Mouse (Mus musculus): ENCODE data around the gene Tceanc2. TPM values are rescaled to one million over a fixed set of nuclear protein-coding genes. Genes with fewer than 3 reads are reported as not detected.

The Tceanc2 gene
- polyA plus RNA-seq, 1 experiment from 2014 or later: 28.3 TPM

DNA sequence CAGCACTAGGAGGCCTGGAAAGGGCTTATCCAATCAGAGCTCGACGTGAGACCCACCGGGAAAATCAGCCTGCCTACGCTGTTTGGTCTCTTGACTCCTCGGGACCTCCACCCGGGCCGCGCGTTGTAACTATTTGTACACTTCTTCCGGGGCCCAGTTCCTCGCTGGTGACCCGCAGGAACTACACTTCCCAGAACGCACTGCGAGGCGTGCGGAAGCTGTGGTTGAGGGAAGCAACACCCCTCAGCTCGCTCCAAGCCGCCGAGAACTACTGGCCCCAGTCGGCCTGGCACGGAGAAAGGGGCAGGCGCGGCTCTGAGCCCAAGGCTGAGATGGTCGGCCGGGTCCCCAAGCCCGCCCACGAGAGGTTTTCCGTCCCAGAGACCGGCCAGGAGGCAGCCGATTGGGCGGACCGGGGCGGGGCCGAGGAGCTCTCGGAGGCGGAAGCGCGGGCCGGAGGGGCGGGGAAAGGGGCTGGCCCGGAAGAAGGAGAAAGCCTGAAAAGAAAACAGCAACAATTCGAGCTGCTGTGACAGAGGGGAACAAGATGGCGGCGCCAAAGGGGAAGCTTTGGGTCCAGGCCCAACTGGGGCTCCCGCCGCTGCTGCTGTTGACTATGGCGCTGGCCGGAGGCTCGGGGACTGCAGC, 610 bp downstream of the Tceanc2 start, which contains the start of gene Tmem59:
Gene Tmem59 (plus strand): TSS at position 218 of the 648 bp plus-strand sequence.
- H3K9ac ChIP-seq: peak within 1 kb of the TSS; percentile 89
- H3K27me3 ChIP-seq (replicated peaks): no peaks in the 10 kb centered on the region
- H3K4me2 ChIP-seq: peak within 1 kb of the TSS; percentile 88
- peak within 1 kb of the TSS; percentile 98 for H3K27ac ChIP-seq (ENCODE audit: poor library complexity, severe bottlenecking)
- H3K4me1 ChIP-seq (replicated peaks): peaks cover 28% of the 10 kb centered on the region
- WGBS: under 1% methylated on average over 44 of the region's 49 CpGs
- H3K9me3 ChIP-seq (replicated peaks): no peaks in the 10 kb centered on the region
- ATAC-seq (ENCODE audit: insufficient number of reproducible peaks, low FRiP score): peak; percentile 94
- peak within 1 kb of the TSS; percentile 95 for H3K4me3 ChIP-seq
- peaks cover 21% of the 10 kb centered on the region for H3K36me3 ChIP-seq

DNA sequence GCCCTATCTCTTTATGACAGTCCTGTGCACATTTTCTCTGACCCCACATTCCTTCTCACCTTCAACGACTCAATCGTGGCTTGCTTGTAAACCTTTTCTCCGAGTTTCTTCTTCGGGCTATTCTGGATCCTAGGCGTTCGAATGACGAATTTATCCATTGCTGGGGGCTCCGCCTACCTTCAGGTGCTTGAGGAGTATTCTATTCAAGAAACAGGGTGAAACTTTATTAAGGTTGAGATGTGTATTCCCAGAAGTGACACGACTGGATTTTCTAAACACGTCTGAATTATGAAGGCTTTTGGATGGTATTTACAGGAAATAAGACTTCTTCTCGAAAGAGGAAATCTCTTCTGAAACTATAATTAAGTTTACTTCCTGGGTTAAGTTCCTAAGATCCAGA, 1.4 kb downstream of the Tceanc2 start:
- Histone ChIP-seq H3K9ac (peak overlapping the region; percentile 89), H3K4me2 (peak overlapping the region; percentile 88), H3K4me3 (peak overlapping the region; percentile 95), H3K27me3 (replicated peaks) (no peaks in the 10 kb centered on the region), H3K27ac (ENCODE audit: poor library complexity, severe bottlenecking) (peak overlapping the region; percentile 98), H3K36me3 (peaks cover 27% of the 10 kb centered on the region), H3K9me3 (replicated peaks) (no peaks in the 10 kb centered on the region), H3K4me1 (replicated peaks) (peaks cover 23% of the 10 kb centered on the region)
- 39% methylated on average over 11 of the region's 11 CpGs for WGBS
- ATAC-seq (ENCODE audit: insufficient number of reproducible peaks, low FRiP score): no peak

DNA sequence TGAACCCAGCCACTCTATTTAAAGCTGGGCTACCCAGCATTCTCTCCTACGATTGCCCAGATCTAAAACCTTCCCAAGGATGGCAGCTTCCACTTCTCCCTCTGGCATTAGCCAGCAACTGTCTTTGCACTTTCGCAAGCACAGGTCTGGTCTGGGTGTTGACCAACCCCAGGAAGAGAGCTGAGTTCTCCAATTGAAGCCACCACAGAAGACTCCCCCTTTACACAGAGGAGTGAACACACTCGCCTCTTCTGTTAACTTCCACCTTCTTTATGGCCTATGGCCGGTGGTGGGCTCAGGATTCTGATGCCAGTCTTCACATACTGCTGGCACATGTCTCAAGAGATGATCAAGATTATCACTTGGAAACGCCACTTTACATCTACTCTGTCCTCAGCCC, 11.1 kb downstream of the Tceanc2 start:
- ATAC-seq (ENCODE audit: insufficient number of reproducible peaks, low FRiP score): no peak
- Histone ChIP-seq H3K36me3 (peaks cover 50% of the 10 kb centered on the region), H3K4me2 (no peak overlapping the region), H3K4me1 (replicated peaks) (no peaks in the 10 kb centered on the region), H3K27ac (ENCODE audit: poor library complexity, severe bottlenecking) (no peak overlapping the region), H3K4me3 (no peak overlapping the region), H3K9ac (no peak overlapping the region), H3K9me3 (replicated peaks) (no peaks in the 10 kb centered on the region), H3K27me3 (replicated peaks) (no peaks in the 10 kb centered on the region)
- 74% methylated on average over 5 of the region's 5 CpGs for WGBS

DNA sequence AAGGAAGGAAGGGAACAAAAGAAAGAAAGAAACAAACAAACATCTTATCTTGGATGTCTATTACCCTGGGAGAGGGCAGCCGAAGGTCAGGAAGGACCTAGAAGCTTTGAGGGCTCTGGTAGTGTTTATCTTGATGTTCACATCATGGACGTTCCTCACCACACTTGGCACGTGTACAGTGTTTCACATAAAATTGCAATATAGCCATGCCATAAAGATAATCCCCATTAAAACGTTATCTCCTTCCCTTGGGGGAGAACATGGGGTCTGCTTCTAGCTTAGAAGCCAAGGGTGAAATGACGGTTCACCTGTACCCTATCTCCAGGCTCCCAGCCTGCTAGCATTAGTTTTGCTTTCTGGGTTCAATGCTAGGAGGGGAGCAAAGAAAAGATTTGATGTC, 12.2 kb downstream of the Tceanc2 start:
- ATAC-seq (ENCODE audit: insufficient number of reproducible peaks, low FRiP score): no peak
- 69% methylated on average over 5 of the region's 5 CpGs for WGBS
- Histone ChIP-seq H3K36me3 (peaks cover 42% of the 10 kb centered on the region), H3K27me3 (replicated peaks) (no peaks in the 10 kb centered on the region), H3K9ac (no peak overlapping the region), H3K4me1 (replicated peaks) (no peaks in the 10 kb centered on the region; the same call in 1 of the 2 replicates), H3K4me2 (no peak overlapping the region), H3K27ac (ENCODE audit: poor library complexity, severe bottlenecking) (no peak overlapping the region), H3K9me3 (replicated peaks) (no peaks in the 10 kb centered on the region), H3K4me3 (no peak overlapping the region)

GRCm38 (mm10) chr4:107163756-107164587, 14.9 kb downstream of the Tceanc2 start:
- no peak overlapping the region for H3K27ac ChIP-seq (ENCODE audit: poor library complexity, severe bottlenecking)
- WGBS: 43% methylated on average over 9 of the region's 9 CpGs
- H3K36me3 ChIP-seq: peaks cover 37% of the 10 kb centered on the region
- H3K4me1 ChIP-seq (replicated peaks): no peaks in the 10 kb centered on the region; the same call in 1 of the 2 replicates
- no peaks in the 10 kb centered on the region for H3K9me3 ChIP-seq (replicated peaks)
- no peak overlapping the region for H3K4me2 ChIP-seq
- no peaks in the 10 kb centered on the region for H3K27me3 ChIP-seq (replicated peaks)
- ATAC-seq (ENCODE audit: insufficient number of reproducible peaks, low FRiP score): no peak
- H3K9ac ChIP-seq: no peak overlapping the region
- no peak overlapping the region for H3K4me3 ChIP-seq

GRCm38 (mm10) chr4:107163341-107163740, 15.6 kb downstream of the Tceanc2 start:
- WGBS: 81% methylated on average over 10 of the region's 10 CpGs

GRCm38 (mm10) chr4:107160181-107160580, 18.7 kb downstream of the Tceanc2 start:
- H3K4me3 ChIP-seq: no peak overlapping the region
- H3K36me3 ChIP-seq: peaks cover 41% of the 10 kb centered on the region
- no peaks in the 10 kb centered on the region for H3K27me3 ChIP-seq (replicated peaks)
- H3K4me1 ChIP-seq (replicated peaks): peaks cover 9% of the 10 kb centered on the region
- no peak for ATAC-seq (ENCODE audit: insufficient number of reproducible peaks, low FRiP score)
- no peaks in the 10 kb centered on the region for H3K9me3 ChIP-seq (replicated peaks)
- no peak overlapping the region for H3K4me2 ChIP-seq
- WGBS: 87% methylated on average over 8 of the region's 8 CpGs
- H3K27ac ChIP-seq (ENCODE audit: poor library complexity, severe bottlenecking): no peak overlapping the region
- H3K9ac ChIP-seq: no peak overlapping the region

More at GRCm38 (mm10) chr4:107163341-107163740, 15.6 kb downstream of the Tceanc2 start:
- no peaks in the 10 kb centered on the region for H3K27me3 ChIP-seq (replicated peaks)
- H3K9me3 ChIP-seq (replicated peaks): no peaks in the 10 kb centered on the region
- no peak for ATAC-seq (ENCODE audit: insufficient number of reproducible peaks, low FRiP score)
- H3K4me2 ChIP-seq: no peak overlapping the region
- no peaks in the 10 kb centered on the region; the same call in 1 of the 2 replicates for H3K4me1 ChIP-seq (replicated peaks)
- H3K36me3 ChIP-seq: peaks cover 42% of the 10 kb centered on the region
- H3K4me3 ChIP-seq: no peak overlapping the region
- H3K27ac ChIP-seq (ENCODE audit: poor library complexity, severe bottlenecking): no peak overlapping the region
- H3K9ac ChIP-seq: no peak overlapping the region

DNA sequence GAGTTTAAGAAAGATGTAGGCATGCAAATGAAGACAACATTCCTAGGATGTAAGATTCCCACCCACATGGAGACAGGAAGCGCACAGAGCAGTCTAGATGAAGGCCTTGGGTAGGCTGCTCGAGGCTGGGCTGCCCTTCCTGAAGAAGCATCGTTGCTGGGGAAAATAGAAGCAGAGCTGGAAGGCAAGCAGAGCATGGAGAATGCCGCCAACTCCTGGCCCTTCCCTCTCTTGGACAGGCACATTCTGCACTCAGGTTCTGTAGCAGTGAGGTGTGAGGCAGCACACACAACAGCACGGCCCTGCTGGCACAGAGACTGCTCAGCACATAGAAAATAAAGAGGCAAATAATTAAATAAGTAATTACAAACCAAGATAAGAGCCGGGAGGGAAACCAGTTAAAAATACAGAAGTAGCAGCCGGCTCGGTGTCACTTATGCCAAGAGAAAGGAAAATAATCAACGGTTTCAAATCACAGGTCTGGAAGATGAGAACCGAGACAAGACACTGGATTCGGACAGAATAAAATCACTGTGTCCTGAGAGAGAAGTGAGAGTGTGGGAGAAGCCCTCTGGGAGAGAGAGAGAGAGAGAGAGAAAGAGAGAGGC, 19.6 kb downstream of the Tceanc2 start:
- WGBS: 86% methylated on average over 11 of the region's 11 CpGs
- no peak for ATAC-seq (ENCODE audit: insufficient number of reproducible peaks, low FRiP score)
- H3K27me3 ChIP-seq (replicated peaks): no peaks in the 10 kb centered on the region
- H3K4me2 ChIP-seq: no peak overlapping the region
- H3K4me1 ChIP-seq (replicated peaks): peaks cover 9% of the 10 kb centered on the region
- H3K27ac ChIP-seq (ENCODE audit: poor library complexity, severe bottlenecking): no peak overlapping the region
- H3K9ac ChIP-seq: no peak overlapping the region
- peaks cover 42% of the 10 kb centered on the region for H3K36me3 ChIP-seq
- H3K4me3 ChIP-seq: no peak overlapping the region
- no peaks in the 10 kb centered on the region for H3K9me3 ChIP-seq (replicated peaks)

DNA sequence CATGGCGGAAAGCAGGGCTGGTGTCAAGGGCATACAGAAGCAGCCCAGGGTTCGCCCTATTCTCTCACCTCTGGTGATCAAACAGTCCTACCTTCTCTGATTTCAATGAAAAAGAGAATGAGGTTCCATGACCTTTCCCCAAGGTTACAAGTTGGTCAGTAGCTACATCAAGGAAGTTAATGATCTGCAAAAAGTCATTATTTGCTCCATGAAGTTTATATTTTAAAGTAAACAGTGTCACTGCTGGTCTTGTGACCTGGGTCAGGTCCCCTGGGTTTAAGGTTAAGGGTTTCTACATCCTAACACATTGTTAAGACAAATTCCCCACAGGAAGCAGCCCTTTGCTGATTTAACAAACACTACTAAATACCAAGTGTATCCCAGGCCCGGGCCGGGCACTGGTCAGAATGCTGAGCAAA, 21.9 kb downstream of the Tceanc2 start:
- Histone ChIP-seq H3K9ac (no peak overlapping the region), H3K27ac (ENCODE audit: poor library complexity, severe bottlenecking) (no peak overlapping the region), H3K9me3 (replicated peaks) (no peaks in the 10 kb centered on the region), H3K4me3 (no peak overlapping the region), H3K4me2 (no peak overlapping the region), H3K27me3 (replicated peaks) (no peaks in the 10 kb centered on the region), H3K4me1 (replicated peaks) (peaks cover 9% of the 10 kb centered on the region), H3K36me3 (peaks cover 46% of the 10 kb centered on the region)
- no peak for ATAC-seq (ENCODE audit: insufficient number of reproducible peaks, low FRiP score)
- WGBS: 72% methylated on average over 4 of the region's 4 CpGs

DNA sequence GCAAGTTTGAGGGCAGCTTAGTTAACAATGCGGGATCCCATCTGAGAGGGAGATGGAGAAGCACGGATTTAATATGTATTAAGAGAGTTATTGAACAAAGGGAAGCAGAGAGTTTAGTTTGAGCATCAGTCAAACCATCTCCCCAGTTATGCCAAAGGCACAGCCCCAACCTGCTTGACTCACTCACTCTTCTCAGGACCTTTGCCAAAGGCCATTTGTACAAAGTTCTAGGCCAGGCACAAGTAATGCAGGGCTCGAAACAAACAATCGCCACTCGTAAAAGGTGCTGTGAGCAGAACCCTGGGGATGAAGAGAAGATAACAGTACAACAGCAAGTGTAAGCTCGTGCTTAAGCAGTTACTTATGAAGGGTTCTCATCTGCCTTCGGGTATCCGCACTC, 26.3 kb downstream of the Tceanc2 start:
- Histone ChIP-seq H3K4me2 (no peak overlapping the region), H3K4me3 (no peak overlapping the region), H3K27ac (ENCODE audit: poor library complexity, severe bottlenecking) (no peak overlapping the region), H3K4me1 (replicated peaks) (peaks cover 6% of the 10 kb centered on the region; the same call in 1 of the 2 replicates), H3K27me3 (replicated peaks) (no peaks in the 10 kb centered on the region), H3K9ac (no peak overlapping the region), H3K36me3 (peaks cover 36% of the 10 kb centered on the region), H3K9me3 (replicated peaks) (no peaks in the 10 kb centered on the region)
- WGBS: 84% methylated on average over 8 of the region's 8 CpGs
- ATAC-seq (ENCODE audit: insufficient number of reproducible peaks, low FRiP score): no peak

- Histone ChIP-seq H3K27me3 (replicated peaks) (no peaks in the 10 kb centered on the region), H3K4me3 (no peak overlapping the region), H3K27ac (ENCODE audit: poor library complexity, severe bottlenecking) (no peak overlapping the region), H3K36me3 (peaks cover 42% of the 10 kb centered on the region), H3K4me2 (no peak overlapping the region), H3K4me1 (replicated peaks) (no peaks in the 10 kb centered on the region), H3K9me3 (replicated peaks) (no peaks in the 10 kb centered on the region), H3K9ac (no peak overlapping the region)
- ATAC-seq (ENCODE audit: insufficient number of reproducible peaks, low FRiP score): no peak
- WGBS: 84% methylated on average over 6 of the region's 6 CpGs
Observed at GRCm38 (mm10) chr4:107150991-107151390, 27.9 kb downstream of the Tceanc2 start.

Measured in heart, embryonic 12.5 days (tissue).